Mouse (Mus musculus): Measurements from ENCODE around the gene Flnb. TPM values are rescaled to one million over a fixed set of nuclear protein-coding genes. Genes with fewer than 3 reads are reported as not detected.
A peak's percentile ranks its signal among the peaks of the same experiment; 100 is the strongest.

The Flnb gene
- polyA plus RNA-seq, 1 experiment from 2014 or later, result 11.2 TPM

GRCm38 (mm10) chr14:7818463-7819121 is 835 bp downstream of the Flnb start:
- 0 out of 4 replicates have a peak overlapping the region, but pooled peaks have one; percentile 11 to 35 for H3K27ac ChIP-seq (replicated peaks in 1 of 2; ENCODE audit: control insufficient read depth in 1 of 2, insufficient read depth in 1 of 2, low read depth in 2 of 2, low read length in 2 of 2)
- H3K27me3 ChIP-seq (ENCODE audit: control insufficient read depth, insufficient read depth, low read length), result no peaks in the 10 kb centered on the region
- 0 out of 2 replicates have a peak, but pooled peaks have one; percentile 13 for ATAC-seq (ENCODE audit: insufficient number of reproducible peaks, insufficient read depth, low FRiP score, low read depth)
- peak overlapping the region; percentile 89 for H3K9ac ChIP-seq (ENCODE audit: low read length)
- H3K4me2 ChIP-seq (ENCODE audit: low read length), result peak overlapping the region; percentile 97
- H3K4me3 ChIP-seq (ENCODE audit: control insufficient read depth in 1 of 2, insufficient read depth in 1 of 2, low read depth in 1 of 2, low read length in 2 of 2), result peak overlapping the region; percentile 69 to 72
- WGBS, result under 1% methylated on average over 36 of the region's 36 CpGs
- no peaks in the 10 kb centered on the region for H3K9me3 ChIP-seq (ENCODE audit: control insufficient read depth, low read length)
- no peaks in the 10 kb centered on the region for H3K36me3 ChIP-seq (ENCODE audit: control insufficient read depth, insufficient read depth, low read length)
- H3K4me1 ChIP-seq (ENCODE audit: control insufficient read depth in 2 of 2, insufficient read depth in 2 of 2, low read length in 2 of 2), result peaks cover 12 to 27% of the 10 kb centered on the region in 2 experiments

GRCm38 (mm10) chr14:7819446-7819845 is 1.7 kb downstream of the Flnb start:
- Histone ChIP-seq H3K4me1 (ENCODE audit: control insufficient read depth in 2 of 2, insufficient read depth in 2 of 2, low read length in 2 of 2) (peaks cover 14 to 31% of the 10 kb centered on the region in 2 experiments), H3K36me3 (ENCODE audit: control insufficient read depth, insufficient read depth, low read length) (no peaks in the 10 kb centered on the region), H3K4me2 (ENCODE audit: low read length) (peak overlapping the region; percentile 97), H3K9me3 (ENCODE audit: control insufficient read depth, low read length) (no peaks in the 10 kb centered on the region), H3K9ac (ENCODE audit: low read length) (peak overlapping the region; percentile 89), H3K27me3 (ENCODE audit: control insufficient read depth, insufficient read depth, low read length) (no peaks in the 10 kb centered on the region), H3K4me3 (ENCODE audit: control insufficient read depth in 1 of 2, insufficient read depth in 1 of 2, low read depth in 1 of 2, low read length in 2 of 2) (peak overlapping the region; percentile 69 to 72), H3K27ac (replicated peaks in 1 of 2; ENCODE audit: control insufficient read depth in 1 of 2, insufficient read depth in 1 of 2, low read depth in 2 of 2, low read length in 2 of 2) (0 out of 4 replicates have a peak overlapping the region, but pooled peaks of 1 of the 2 experiments have one; percentile 17)
- no peak for ATAC-seq (ENCODE audit: insufficient number of reproducible peaks, insufficient read depth, low FRiP score, low read depth)
- WGBS, result 63% methylated on average over 5 of the region's 5 CpGs

- no peak for ATAC-seq (ENCODE audit: insufficient number of reproducible peaks, insufficient read depth, low FRiP score, low read depth)
- no peak overlapping the region for H3K4me2 ChIP-seq (ENCODE audit: low read length)
- no peaks in the 10 kb centered on the region for H3K36me3 ChIP-seq (ENCODE audit: control insufficient read depth, insufficient read depth, low read length)
- H3K27ac ChIP-seq (replicated peaks in 1 of 2; ENCODE audit: control insufficient read depth in 1 of 2, insufficient read depth in 1 of 2, low read depth in 2 of 2, low read length in 2 of 2), result no peak overlapping the region
- no peaks in the 10 kb centered on the region for H3K27me3 ChIP-seq (ENCODE audit: control insufficient read depth, insufficient read depth, low read length)
- H3K9me3 ChIP-seq (ENCODE audit: control insufficient read depth, low read length), result no peaks in the 10 kb centered on the region
- H3K4me3 ChIP-seq (ENCODE audit: control insufficient read depth in 1 of 2, insufficient read depth in 1 of 2, low read depth in 1 of 2, low read length in 2 of 2), result no peak overlapping the region
- no peak overlapping the region for H3K9ac ChIP-seq (ENCODE audit: low read length)
- 81% methylated on average over 8 of the region's 8 CpGs for WGBS
- peaks cover 26 to 50% of the 10 kb centered on the region in 2 experiments for H3K4me1 ChIP-seq (ENCODE audit: control insufficient read depth in 2 of 2, insufficient read depth in 2 of 2, low read length in 2 of 2)
Observed at GRCm38 (mm10) chr14:7821341-7821740, 3.6 kb downstream of the Flnb start.

GRCm38 (mm10) chr14:7822693-7823092 is 4.9 kb downstream of the Flnb start:
- Histone ChIP-seq H3K9me3 (ENCODE audit: control insufficient read depth, low read length) (no peaks in the 10 kb centered on the region), H3K4me1 (ENCODE audit: control insufficient read depth in 2 of 2, insufficient read depth in 2 of 2, low read length in 2 of 2) (peaks cover 30 to 62% of the 10 kb centered on the region in 2 experiments), H3K27me3 (ENCODE audit: control insufficient read depth, insufficient read depth, low read length) (no peaks in the 10 kb centered on the region), H3K4me2 (ENCODE audit: low read length) (0 out of 2 replicates have a peak overlapping the region, but pooled peaks have one; percentile 18), H3K27ac (replicated peaks in 1 of 2; ENCODE audit: control insufficient read depth in 1 of 2, insufficient read depth in 1 of 2, low read depth in 2 of 2, low read length in 2 of 2) (peak overlapping the region in 1 of 2 experiments; percentile 47; a peak in 2 of 4 replicates), H3K36me3 (ENCODE audit: control insufficient read depth, insufficient read depth, low read length) (no peaks in the 10 kb centered on the region), H3K4me3 (ENCODE audit: control insufficient read depth in 1 of 2, insufficient read depth in 1 of 2, low read depth in 1 of 2, low read length in 2 of 2) (no peak overlapping the region), H3K9ac (ENCODE audit: low read length) (no peak overlapping the region)
- ATAC-seq (ENCODE audit: insufficient number of reproducible peaks, insufficient read depth, low FRiP score, low read depth), result no peak
- 34% methylated on average over 7 of the region's 7 CpGs for WGBS

- WGBS, result 52% methylated on average over 8 of the region's 8 CpGs
- H3K4me1 ChIP-seq (ENCODE audit: control insufficient read depth in 2 of 2, insufficient read depth in 2 of 2, low read length in 2 of 2), result peaks cover 24 to 54% of the 10 kb centered on the region in 2 experiments
- ATAC-seq (ENCODE audit: insufficient number of reproducible peaks, insufficient read depth, low FRiP score, low read depth), result no peak
- H3K4me2 ChIP-seq (ENCODE audit: low read length), result no peak overlapping the region
- H3K9ac ChIP-seq (ENCODE audit: low read length), result peak overlapping the region; percentile 16; the same call in 1 of the 2 replicates
- H3K27me3 ChIP-seq (ENCODE audit: control insufficient read depth, insufficient read depth, low read length), result no peaks in the 10 kb centered on the region
- H3K4me3 ChIP-seq (ENCODE audit: control insufficient read depth in 1 of 2, insufficient read depth in 1 of 2, low read depth in 1 of 2, low read length in 2 of 2), result no peak overlapping the region
- H3K9me3 ChIP-seq (ENCODE audit: control insufficient read depth, low read length), result no peaks in the 10 kb centered on the region
- no peaks in the 10 kb centered on the region for H3K36me3 ChIP-seq (ENCODE audit: control insufficient read depth, insufficient read depth, low read length)
- H3K27ac ChIP-seq (replicated peaks in 1 of 2; ENCODE audit: control insufficient read depth in 1 of 2, insufficient read depth in 1 of 2, low read depth in 2 of 2, low read length in 2 of 2), result peak overlapping the region; percentile 83 to 85; a peak in 1 of 4 replicates
Observed at GRCm38 (mm10) chr14:7824651-7825268, 7.0 kb downstream of the Flnb start.

GRCm38 (mm10) chr14:7826151-7826937 is 8.6 kb downstream of the Flnb start:
- peak overlapping the region; percentile 30; the same call in 1 of the 2 replicates for H3K4me2 ChIP-seq (ENCODE audit: low read length)
- no peak overlapping the region for H3K4me3 ChIP-seq (ENCODE audit: control insufficient read depth in 1 of 2, insufficient read depth in 1 of 2, low read depth in 1 of 2, low read length in 2 of 2)
- no peaks in the 10 kb centered on the region for H3K36me3 ChIP-seq (ENCODE audit: control insufficient read depth, insufficient read depth, low read length)
- H3K9me3 ChIP-seq (ENCODE audit: control insufficient read depth, low read length), result peaks cover 3% of the 10 kb centered on the region; the same call in 1 of the 2 replicates
- WGBS, result 40% methylated on average over 10 of the region's 10 CpGs
- no peaks in the 10 kb centered on the region for H3K27me3 ChIP-seq (ENCODE audit: control insufficient read depth, insufficient read depth, low read length)
- H3K27ac ChIP-seq (replicated peaks in 1 of 2; ENCODE audit: control insufficient read depth in 1 of 2, insufficient read depth in 1 of 2, low read depth in 2 of 2, low read length in 2 of 2), result peak overlapping the region; percentile 83 to 85
- peak; percentile 79 for ATAC-seq (ENCODE audit: insufficient number of reproducible peaks, insufficient read depth, low FRiP score, low read depth)
- H3K4me1 ChIP-seq (ENCODE audit: control insufficient read depth in 2 of 2, insufficient read depth in 2 of 2, low read length in 2 of 2), result peaks cover 24 to 54% of the 10 kb centered on the region in 2 experiments
- H3K9ac ChIP-seq (ENCODE audit: low read length), result peak overlapping the region; percentile 42; the same call in 1 of the 2 replicates

- no peak for ATAC-seq (ENCODE audit: insufficient number of reproducible peaks, insufficient read depth, low FRiP score, low read depth)
- no peak overlapping the region for H3K4me2 ChIP-seq (ENCODE audit: low read length)
- H3K4me3 ChIP-seq (ENCODE audit: control insufficient read depth in 1 of 2, insufficient read depth in 1 of 2, low read depth in 1 of 2, low read length in 2 of 2), result no peak overlapping the region
- H3K4me1 ChIP-seq (ENCODE audit: control insufficient read depth in 2 of 2, insufficient read depth in 2 of 2, low read length in 2 of 2), result peaks cover 18 to 33% of the 10 kb centered on the region in 2 experiments
- H3K9ac ChIP-seq (ENCODE audit: low read length), result no peak overlapping the region
- peaks cover 3% of the 10 kb centered on the region; the same call in 1 of the 2 replicates for H3K9me3 ChIP-seq (ENCODE audit: control insufficient read depth, low read length)
- no peaks in the 10 kb centered on the region for H3K27me3 ChIP-seq (ENCODE audit: control insufficient read depth, insufficient read depth, low read length)
- H3K27ac ChIP-seq (replicated peaks in 1 of 2; ENCODE audit: control insufficient read depth in 1 of 2, insufficient read depth in 1 of 2, low read depth in 2 of 2, low read length in 2 of 2), result no peak overlapping the region
- WGBS, result 88% methylated on average over 2 of the region's 2 CpGs
- no peaks in the 10 kb centered on the region for H3K36me3 ChIP-seq (ENCODE audit: control insufficient read depth, insufficient read depth, low read length)
Observed at GRCm38 (mm10) chr14:7829181-7829580, 11.4 kb downstream of the Flnb start.
